Mouse (Mus musculus) gastrocnemius, adult 8-10 months (tissue): ENCODE results near the gene Atg4d. TPM values are rescaled to one million over a fixed set of nuclear protein-coding genes. Genes with fewer than 3 reads are reported as not detected.
"Not testable (repeated sequence)": the region's sequence is repeated elsewhere in the genome, so short reads cannot be mapped to it uniquely, and the experiment has no call there.

Source experiments
- DNase-seq, 2 experiments: peaks; one replicate each; pipeline ENCODE4 v3.0.0; 2022; ENCODE audit warnings: low spot score in 2 of 2
- total RNA-seq, 4 experiments: library from RNA; stranded (reverse); gene quantifications; 2 replicates each; pipeline ENCODE4 v1.2.4; 2022

The Atg4d gene
- total RNA-seq = 10 to 100 TPM; 74.3 to 87.3 (median 80.7) TPM

DNA sequence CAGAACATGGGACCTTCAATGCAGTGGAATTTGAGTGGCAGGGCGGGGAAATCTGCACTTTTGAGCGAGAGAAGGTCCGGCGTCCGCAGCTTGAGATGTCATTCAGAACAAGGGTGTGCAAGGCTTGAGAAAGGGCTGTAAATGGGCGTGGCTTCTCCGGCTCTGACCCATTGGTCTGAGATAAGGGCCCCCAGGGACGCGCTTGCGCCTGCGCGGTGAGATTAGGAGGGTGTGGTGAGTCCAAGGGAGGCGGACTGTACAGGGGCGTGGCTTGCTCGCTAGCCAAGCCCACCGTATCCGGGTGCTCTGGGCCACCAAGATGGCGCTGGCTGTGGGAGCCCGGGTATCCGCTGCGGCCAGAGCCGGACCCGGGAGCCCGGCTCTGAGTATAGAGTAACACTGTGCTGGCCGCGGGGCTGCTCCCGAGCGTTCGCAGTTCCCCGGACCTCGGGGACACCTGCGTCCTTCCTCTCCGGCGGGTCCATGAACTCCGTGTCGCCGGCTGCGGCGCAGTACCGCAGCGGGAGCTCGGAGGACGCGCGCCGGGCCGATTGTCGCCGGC is at the start of gene Atg4d:
TSS of gene Atg4d (plus strand) at position 294 of the 562 bp plus-strand sequence.
- DNase-seq = peak; percentile 98 to 99

DNA sequence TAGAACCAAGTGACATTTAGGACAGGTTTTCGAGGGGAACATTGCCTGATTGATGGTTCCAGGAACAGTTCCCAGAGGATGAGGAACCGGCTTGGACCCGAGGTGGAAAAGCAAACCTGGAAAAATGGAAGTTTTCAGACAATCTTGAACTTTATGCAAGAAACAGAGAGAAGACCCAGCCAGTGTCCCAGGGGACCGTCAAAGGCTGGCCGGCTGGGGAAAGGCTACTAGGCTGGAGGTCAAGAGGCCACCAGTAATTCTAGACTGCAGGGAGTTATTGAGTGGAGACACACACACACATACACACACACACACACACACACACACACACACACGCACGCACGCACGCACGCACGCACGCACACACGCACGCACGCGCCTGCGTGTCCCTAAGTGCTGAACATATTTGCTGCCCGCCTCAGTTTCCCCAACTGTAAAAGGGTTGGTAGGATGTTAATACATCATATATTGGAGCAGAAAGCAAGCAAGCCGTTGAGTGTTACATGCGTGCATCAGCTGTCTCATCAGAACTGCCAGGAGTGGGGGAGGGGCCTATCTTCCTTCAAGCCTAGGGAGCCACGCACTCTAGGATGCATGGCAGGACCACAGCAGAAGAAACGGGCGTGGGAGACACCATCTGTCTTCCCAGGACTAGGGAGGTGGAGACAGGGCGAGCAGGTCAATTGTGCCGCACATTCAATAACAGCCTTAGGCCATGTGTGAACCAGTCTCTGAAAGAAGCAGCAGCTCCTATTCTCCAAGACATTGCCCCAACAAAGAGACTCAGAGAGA is 48.8 kb upstream of the Atg4d start:
- DNase-seq = no peak

DNA sequence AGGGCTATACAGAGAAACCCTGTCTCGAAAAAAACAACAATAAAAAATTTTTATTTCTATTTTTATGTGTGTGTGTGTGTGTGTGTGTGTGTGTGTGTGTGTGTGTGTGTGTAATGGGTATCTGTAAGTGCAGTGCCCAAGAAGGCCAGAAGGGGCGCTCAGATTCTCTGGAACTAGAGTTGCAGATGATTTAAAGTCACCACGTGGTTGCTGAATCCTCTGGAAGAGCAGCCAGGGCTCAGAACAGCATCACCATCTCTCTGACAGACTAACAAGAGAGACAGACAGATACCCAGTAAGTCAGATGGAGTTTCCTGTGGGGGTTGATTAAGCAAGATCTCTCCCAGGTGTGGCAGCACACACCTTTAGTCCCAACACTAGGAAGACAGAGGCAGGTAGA is 45.3 kb upstream of the Atg4d start:
- no peak for DNase-seq

DNA sequence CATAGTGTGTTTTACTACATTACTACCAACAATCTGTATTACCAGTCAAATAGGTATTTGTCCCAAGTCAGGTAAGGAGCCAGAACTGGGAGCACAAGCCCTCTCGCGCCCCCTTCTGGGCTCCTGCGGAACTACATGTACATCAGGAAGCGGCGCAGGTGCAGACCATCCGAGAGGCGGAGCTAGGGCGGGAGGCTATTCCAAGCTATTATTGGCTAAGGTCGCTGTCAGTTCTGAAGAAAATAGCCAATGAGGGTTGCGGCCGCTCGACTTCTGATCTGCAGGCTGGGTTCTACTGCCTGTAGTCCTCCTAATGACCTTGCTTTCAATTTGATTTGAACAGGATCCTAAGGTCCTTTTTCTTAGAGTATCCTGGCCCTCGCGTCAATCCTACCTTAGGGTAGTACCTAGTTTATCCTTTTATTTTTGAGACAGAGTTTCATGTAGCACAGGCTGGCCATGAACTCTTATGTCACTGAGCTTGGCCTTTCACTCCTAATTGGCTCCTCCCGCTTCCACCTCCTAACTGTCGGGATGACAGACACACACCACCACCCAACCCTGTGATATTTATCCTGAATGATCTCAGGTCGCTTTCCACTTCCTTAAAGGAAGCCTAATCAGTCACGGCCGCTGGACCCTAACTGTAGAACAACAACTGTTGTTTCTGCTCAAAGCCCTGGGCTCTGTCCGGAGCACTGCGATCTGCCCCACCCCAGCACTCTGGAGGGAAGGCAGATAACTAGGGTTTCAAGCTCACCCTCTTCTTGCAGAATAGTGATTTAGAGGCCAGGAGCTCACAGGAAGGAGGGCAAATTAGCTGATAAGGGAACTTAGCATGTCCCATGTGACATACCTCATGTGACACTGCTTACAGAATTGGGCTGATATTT is 44.4 kb upstream of the Atg4d start:
- peak; percentile 89 for DNase-seq

DNA sequence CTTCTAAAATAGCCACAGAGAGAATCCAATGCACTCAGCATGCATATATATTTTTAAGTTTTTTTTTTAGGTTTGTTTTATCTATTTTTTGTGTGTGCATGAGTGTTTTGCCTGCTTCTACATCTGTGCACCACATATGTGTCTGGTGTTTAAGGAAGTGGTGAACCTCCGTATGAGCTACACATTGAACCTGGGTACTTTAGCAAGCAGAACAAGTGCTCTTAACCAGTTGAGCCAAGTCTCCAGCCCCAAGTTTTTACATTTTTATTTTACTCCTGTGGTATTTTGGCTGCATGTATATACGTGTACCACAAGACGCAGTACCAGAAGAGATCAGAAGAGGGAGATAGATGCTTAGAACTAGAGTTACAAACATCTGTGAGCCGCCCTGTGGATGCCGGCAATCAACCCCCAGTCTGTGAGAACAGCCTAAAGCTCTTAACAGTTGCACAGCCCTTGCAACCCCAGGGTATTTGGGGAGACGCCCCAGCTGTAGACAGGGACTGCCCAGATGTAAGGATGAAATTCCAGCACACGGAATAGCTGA is 43.6 kb upstream of the Atg4d start:
- no peak for DNase-seq

DNA sequence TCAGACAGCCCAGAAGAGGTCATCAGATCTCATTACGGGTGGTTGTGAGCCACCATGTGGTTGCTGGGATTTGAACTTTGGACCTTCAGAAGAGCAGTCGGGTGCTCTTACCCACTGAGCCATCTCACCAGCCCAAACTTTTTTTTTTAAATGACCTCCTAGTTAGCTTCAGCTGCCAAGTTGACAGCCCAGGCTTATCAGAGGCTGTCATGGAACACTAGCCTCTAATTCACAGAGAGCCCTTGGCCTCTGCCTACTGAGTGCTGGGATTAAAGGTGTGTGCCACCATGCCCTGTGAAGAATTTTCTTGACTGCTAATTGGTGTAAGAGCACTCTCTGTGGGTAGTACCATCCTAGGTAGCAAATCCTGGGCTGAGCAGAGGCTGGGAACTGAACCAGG is 41.6 kb upstream of the Atg4d start:
- DNase-seq = not testable (repeated sequence)

DNA sequence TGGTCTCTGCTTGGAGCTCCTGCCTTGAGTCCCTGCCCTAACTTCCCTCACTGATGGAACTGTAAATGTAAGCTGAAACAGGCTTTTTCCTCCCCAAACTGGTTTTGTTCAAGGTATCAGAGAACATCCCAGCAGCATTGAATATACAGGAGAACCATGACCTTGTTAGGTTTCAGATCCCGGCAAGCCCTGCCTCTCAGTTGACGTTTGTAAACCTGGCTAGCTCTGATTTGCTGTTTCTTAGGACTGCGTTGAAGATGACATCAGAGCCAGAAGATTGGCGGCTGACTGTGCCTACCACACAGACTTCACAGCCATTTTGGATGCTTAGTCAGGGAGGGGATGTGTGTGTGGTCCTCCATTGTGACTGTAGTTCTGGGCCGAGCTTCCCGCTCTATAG is 41.2 kb upstream of the Atg4d start:
- DNase-seq = no peak

DNA sequence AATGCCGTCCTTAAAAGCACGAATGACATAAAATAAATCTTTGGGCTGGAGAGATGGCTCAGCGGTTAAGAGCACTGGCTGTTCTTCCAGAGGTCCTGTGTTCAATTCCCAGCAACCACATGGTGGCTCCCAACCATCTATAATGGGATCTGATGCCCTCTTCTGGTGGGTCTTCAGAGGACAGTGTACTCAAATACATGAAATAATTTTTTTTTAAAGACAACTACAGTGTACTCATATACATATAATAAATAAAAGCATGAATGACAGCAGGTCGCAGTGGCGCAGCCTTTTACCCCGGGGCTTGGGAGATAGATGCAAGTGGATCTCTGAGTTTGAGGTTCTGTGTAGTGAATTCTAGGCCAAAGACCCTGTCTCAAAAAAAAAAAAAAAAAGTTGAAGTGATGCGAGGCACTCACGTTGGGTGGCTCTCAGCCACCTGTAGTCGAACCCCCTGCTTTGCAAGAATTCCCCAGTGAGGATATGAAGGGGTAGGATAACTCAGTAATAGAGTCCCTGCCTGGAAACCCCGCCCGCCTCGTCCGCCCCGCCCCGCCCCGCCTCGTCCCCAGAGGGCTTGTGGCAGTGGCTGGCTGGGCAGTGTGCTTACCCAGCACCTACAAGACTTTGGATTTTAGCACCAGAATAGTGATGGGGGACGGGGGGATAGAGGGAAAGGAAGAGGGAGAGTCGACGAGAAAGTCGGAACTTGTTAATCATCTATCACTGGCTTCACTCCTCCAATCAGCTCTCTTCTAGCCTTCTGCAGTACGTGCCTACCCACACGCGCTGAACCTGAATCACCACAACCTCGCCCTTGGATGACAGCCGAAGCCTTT is 40.3 kb upstream of the Atg4d start:
- DNase-seq = no peak

DNA sequence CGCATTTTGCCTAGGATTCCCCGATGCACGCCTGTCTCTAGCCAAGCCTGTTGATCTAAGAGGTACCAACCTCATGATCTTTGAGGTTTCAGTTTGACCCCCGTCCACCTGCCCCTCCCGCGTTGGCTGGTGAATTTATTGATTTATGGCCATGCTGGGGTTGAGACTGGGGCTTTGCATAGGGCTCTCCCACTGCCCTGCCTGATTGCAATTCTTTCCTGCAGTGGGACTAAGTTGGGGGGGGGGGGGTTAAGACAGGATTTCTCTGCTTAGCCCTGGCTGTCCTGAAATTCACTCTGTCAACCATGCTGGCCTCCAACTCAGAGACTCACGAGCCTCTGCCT is 39.7 kb upstream of the Atg4d start:
- no peak for DNase-seq

DNA sequence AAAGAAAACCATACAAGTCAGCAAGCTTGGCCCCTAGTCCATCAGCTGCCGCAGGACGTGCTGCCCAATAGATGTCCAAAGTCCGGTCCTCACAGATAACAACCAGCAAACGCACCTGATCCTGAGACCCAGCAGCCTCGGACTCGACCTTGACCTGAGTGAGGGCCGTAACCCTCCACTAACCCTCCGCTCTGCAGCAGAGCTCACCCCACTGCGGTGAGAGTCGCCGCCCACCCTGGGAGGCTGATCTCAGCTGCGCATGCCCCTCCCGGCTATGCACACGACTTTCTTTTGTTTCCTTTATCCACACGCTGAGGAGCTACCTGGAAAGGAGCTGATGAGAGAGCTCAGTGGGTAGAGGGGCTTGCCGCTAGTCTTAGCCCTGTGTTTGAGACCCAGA is 37.8 kb upstream of the Atg4d start:
- no peak for DNase-seq

DNA sequence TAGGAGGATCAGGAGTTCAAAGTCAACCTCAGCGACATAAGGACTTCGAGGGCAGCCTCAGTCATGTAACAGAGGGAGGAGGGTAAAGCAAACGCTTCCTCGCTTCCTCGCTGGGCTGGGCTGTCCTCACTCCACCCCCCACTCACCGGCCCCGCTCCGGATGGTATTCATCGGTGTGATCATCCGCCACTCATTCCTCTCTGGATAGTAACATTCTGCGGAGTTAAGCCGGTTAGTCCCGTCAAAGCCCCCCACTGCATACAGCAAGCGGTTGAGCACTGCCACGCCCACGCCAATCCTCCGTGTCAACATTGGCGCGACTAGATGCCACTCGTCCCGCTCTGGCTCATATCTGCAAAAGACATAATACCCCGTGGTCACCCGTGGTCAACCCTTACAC is 33.5 kb upstream of the Atg4d start:
- DNase-seq = no peak

DNA sequence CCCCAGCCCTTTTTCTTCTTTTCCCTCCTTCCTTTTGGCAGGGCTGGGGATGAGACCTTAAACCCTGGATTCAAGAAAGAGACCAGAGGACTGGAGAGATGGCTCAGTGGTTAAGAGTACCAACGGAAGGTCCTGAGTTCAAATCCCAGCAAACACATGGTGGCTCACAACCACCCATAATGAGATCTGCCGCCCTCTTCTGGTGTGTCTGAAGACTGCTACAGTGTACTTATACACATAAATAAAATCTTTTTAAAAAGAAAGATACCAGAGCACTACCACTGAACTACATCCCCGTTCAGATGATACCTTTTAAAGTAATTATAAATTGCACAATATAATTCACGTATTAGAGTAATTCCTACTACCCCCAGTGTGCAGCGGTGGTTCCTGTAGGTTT is 32.2 kb upstream of the Atg4d start:
- DNase-seq = no peak

DNA sequence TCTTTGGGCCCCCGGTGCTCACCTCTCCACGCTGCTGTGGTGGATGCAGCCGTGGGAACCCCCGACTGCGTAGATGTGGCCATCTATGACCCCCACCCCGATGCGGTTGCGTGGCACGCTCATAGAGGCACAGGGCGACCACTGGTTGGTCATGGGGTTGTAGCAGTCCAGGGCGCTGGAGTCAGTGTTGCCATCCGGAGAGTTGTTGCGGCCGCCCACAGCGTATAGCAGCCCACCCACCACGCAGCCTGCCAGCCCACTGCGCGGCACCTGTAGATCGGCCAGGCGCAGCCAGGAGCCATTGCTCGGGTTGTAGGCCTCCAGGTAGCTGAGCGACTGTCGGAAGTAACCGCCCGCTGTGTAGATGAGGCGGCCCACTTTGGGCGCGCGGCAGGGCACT is 31.7 kb upstream of the Atg4d start:
- DNase-seq = no peak

DNA sequence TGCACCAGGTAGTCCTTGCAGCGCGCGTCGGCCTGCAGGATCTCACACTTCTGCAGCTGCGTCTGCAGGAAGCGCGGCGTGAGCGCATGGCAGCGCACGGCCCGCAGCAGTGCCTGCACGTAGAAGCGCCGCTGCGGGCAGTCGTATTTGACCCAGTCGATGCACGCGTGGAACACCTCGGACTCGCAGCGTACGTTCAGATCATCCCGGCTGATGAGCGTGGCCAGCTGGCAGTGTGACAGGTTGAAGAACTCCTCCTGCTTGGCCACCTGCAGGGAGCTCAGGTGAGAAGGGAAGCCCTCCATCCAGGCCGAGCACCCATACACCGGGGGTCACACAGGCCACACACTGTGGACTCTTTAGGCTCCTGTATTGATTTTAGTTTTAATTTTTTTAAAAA is 31.3 kb upstream of the Atg4d start:
- no peak for DNase-seq

DNA sequence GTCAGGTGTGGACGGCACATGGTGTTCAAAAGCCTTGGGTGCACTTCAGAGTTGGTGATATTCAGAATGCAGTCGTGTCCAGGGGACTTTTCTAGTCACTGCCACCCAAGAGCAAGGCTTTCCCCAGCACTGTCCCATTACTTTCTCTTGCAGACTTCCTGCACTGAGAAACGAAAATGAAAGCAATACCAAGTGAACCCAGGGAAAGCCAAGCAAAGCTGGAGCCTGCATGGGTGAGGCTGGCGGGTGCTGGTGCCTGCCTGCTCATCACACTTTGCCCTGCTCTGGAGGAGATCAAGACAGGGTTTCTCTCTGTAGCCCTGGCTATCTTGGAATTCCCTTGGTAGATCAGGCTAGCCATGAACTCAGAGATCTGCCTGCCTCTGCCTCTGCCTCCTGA is 29.8 kb upstream of the Atg4d start:
- DNase-seq = no peak

DNA sequence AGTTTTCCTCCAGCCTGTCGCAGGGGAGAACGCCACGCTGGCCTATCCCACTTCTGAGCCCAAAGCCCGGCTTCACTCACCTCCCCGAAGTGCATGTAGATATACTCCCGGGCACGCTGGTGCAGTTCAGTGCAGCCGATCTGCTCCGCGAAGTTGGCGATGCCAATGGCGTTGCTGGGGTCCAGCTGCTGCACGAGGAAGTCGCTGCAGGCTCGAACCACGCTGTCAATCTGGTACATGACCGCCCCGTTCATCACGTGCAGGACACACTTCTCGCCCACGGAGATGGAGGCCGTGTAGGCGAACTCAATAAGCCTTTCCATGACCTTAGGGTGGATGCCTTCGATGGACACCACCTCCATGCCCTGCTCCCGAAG is 28.1 kb upstream of the Atg4d start:
- no peak for DNase-seq

DNA sequence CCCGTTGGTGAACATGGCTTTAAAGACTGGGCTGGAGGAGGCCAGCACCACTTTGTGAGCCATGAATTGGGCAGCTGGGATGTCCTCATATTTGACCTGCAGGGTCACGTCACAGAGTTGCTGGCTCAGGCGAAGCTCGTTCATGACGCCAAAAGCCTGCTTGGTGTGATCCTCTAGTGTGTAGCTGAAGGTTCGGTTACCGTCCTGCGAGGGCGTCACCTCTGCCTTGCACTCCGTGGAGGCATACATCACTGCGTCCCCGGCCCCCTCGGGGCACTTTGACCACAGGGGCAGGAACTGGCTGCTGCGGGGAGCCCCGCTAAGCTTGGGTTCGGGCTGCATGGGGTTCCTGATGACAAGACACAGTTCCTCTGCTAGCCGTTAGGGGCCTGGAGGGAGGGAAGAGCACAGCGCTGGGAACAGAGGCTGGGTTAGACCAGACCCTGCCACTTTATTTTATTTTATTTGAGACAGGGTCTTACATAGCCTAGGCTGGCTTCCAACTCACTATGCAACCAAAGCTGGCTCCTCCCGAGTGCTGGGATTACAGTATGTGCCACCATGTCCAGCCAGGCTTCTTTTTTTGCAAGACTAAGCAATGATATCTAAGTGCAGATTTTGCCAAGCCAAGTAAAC is 27.6 kb upstream of the Atg4d start:
- no peak for DNase-seq

DNA sequence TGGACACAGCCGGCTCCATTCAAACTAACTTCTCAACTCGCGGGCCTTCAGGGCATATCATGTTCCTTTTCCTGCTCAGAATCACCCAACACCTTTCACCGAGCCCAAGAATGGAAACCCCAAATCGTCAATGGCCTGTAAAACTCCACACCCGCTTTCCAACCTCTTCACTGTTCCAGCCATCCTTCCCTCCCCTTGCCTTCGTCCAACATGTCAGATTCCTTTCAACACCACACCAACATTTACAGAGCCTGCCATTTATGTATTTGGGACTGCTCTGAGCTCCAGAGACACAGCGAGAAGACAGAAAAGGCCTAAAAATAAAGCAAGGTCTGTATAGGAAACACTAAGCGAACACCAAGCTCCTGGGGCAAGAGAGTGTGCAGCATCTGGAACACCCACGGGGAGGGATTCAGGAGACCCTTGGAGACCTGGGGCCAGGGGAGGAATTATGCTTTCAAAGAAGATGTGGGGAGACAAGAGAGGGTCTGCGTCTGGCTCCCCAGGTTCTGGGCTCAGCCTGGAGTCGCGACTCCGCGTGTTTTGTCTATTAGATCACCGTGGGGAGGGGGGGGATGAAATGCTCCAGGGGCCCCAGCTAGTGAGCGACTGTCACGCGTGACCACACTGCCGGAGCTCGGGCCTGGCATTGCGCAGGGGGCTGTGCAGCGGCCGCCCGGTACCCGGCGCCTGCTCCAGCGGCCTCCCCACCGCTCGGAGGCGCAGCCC is 26.9 kb upstream of the Atg4d start:
- DNase-seq = no peak

DNA sequence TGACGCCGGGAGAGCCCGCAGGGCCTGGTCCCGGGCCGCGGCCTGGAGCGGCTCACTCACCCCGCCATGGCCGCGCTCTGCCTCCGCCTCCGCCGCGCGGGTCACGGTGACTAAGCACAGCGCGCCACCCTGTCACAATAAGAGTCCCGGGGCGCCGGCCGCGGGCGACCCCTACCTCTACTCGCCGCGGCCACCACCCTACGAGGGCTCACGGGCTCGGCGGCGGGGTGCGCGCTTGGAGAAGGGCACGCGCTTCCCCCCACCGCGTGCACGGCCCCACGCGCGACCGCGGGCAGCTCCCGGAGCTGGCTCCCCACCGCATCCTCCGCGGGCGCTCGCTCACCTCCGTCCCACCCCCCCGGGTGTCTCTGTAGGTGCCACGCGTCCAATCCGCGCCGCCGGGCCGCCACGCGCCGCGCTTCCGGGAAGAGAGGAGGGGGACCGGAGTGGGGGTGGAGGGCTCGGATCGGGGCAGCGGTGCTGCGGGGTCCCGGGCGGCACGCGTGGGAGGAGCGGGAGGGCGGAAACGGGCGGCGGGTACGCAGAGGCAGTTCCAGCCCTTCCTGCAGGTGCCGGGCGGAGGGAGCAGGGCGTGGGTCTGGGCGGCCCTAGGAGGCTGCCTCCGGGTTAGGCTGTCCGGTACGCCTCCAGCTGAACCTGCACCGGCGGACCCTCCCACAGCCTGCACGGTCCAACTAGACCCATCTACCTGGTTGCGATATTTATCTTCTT is 26.2 kb upstream of the Atg4d start, which contains the start of gene Keap1:
TSS of gene Keap1 (minus strand) at position 629 of the 732 bp plus-strand sequence.
- peak; percentile 65 to 75 for DNase-seq
